Mouse (Mus musculus) common myeloid progenitor, adult 5-6 weeks (primary cell): ENCODE measurements at regions not wholly inside any gene's neighbourhood (a gene's known extent, or its start where the extent isn't known, plus 50 kb on each side); places are given as distances from the start of the nearest gene placed in this dataset.
"Not testable (repeated sequence)": the region's sequence is repeated elsewhere in the genome, so short reads cannot be mapped to it uniquely, and the experiment has no call there.

Experiments used
- ATAC-seq: replicated peaks from 2 replicates; pipeline ENCODE4 v1.8.0; 2016; ENCODE audit warnings: low read depth, mild to moderate bottlenecking, moderate TSS enrichment, inconsistent platforms; ENCODE audit not compliant: poor library complexity, severe bottlenecking

GRCm38 (mm10) chr16:25478300-25478699 is 191.7 kb downstream of the Tprg start:
- no peak for ATAC-seq

GRCm38 (mm10) chr16:25483831-25484254 is 197.2 kb downstream of the Tprg start:
- ATAC-seq = no peak

GRCm38 (mm10) chr16:25485007-25485406 is 198.4 kb downstream of the Tprg start:
- no peak for ATAC-seq

GRCm38 (mm10) chr16:25486477-25487094 is 197.0 kb upstream of the Trp63 start:
- no peak for ATAC-seq

- no peak for ATAC-seq
Observed at GRCm38 (mm10) chr16:25490847-25491246, 192.7 kb upstream of the Trp63 start.

- no peak for ATAC-seq
Observed at GRCm38 (mm10) chr16:25494153-25494552, 189.4 kb upstream of the Trp63 start.

GRCm38 (mm10) chr16:25495586-25496196 is 187.9 kb upstream of the Trp63 start:
- ATAC-seq = no peak

- no peak for ATAC-seq
Observed at GRCm38 (mm10) chr16:25504829-25505228, 178.7 kb upstream of the Trp63 start.

- ATAC-seq = no peak
Observed at GRCm38 (mm10) chr16:25517114-25517868, 166.3 kb upstream of the Trp63 start.

GRCm38 (mm10) chr16:25523141-25523540 is 160.4 kb upstream of the Trp63 start:
- ATAC-seq = not testable (repeated sequence)

- no peak for ATAC-seq
Observed at GRCm38 (mm10) chr16:25523621-25524020, 159.9 kb upstream of the Trp63 start.

- ATAC-seq = no peak
Observed at GRCm38 (mm10) chr16:25527850-25528249, 155.7 kb upstream of the Trp63 start.

- ATAC-seq = no peak
Observed at GRCm38 (mm10) chr16:25528313-25528712, 155.2 kb upstream of the Trp63 start.

- no peak for ATAC-seq
Observed at GRCm38 (mm10) chr16:25529681-25530080, 153.9 kb upstream of the Trp63 start.

GRCm38 (mm10) chr16:25531761-25532336 is 151.7 kb upstream of the Trp63 start:
- ATAC-seq = no peak

- ATAC-seq = no peak
Observed at GRCm38 (mm10) chr16:25532519-25533205, 150.9 kb upstream of the Trp63 start.

GRCm38 (mm10) chr16:25533206-25533580 is 150.4 kb upstream of the Trp63 start:
- no peak for ATAC-seq

- no peak for ATAC-seq
Observed at GRCm38 (mm10) chr16:25536550-25536949, 147.0 kb upstream of the Trp63 start.

GRCm38 (mm10) chr16:25549542-25550110 is 133.9 kb upstream of the Trp63 start:
- peak; percentile 60 for ATAC-seq

- ATAC-seq = no peak
Observed at GRCm38 (mm10) chr16:25557181-25557580, 126.4 kb upstream of the Trp63 start.
